Mouse (Mus musculus): ENCODE data around the gene Gas8. TPM values are rescaled to one million over a fixed set of nuclear protein-coding genes. Genes with fewer than 3 reads are reported as not detected.
"Not testable (repeated sequence)": the region's sequence is repeated elsewhere in the genome, so short reads cannot be mapped to it uniquely, and the experiment has no call there.

The Gas8 gene
- polyA plus RNA-seq, 2 experiments from 2014 or later: 4.9 to 8.4 TPM

DNA sequence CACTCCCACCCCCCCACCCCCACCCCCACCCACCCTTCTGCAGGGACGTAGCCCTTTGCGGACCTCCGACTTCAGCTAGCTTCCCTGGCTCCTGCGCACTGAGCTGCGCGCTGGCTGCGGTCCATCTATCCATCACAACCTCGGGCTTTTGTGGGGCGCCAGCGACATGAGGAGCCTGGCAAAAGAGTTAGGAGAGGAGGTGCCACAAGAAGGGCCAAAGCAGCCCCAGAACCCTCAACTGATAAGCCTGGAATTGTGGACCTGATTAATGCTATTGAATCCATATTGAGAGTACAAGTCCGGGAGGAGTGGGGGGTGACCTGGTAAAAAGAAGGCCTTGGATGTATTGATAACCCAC lies 3.1 kb upstream of the Gas8 start:
- ATAC-seq: no peak

DNA sequence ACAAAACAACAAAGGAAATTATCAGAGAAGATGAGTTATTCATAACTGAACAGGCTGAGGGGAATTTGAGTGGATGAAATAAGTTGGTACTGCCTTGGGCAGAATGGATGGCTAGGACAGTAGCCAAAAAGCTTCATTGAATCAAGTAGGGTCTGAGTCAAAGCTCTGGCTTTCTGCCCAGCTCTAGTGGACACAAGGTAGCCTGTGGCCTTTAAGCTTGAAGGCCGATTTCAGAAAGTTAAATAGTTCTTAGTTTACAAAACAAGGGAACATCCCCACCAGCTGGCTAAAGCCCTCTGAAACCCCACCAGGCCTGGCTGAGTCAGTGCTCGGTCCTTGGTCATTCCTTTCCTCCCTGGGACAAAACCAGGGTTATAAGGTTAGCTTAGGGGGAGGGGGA lies 2.0 kb upstream of the Gas8 start:
- ATAC-seq: no peak

DNA sequence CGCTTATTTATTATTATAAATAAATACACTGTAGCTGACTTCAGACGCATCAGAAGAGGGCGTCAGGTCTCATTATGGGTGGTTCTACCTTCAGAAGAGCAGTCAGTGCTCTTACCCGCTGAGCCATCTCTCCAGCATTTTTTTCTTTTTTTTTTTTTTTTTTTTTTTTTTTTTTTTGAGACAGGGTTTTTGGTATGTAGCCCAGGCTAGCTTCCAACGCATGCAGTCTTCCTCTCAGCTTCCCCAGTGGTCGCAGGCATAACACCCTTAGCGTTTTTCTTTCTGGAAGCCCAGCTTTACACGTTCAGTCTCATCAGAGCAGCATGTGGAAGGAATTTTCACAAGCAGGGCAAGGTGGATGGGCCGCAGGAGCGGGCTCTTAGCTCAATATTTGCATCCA lies 462 bp upstream of the Gas8 start:
- no peak for ATAC-seq

DNA sequence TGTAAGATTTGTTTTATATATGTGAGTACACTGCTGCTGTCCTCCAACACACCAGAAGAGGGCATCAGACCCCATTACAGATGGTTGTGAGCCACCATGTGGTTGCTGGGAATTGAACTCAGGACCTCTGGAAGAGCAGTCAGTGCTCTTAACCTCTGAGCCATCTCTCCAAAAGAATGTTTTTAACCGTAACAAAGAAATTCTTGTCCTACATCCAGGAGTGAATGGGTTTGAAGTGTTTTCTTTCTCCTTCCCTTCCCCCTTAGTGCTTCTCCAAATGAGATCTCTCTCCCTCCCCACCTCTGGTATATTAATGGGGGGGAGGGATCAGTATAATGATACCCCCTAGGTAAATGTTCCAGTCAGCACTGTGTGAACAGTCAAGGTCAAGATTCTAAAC lies 1.4 kb downstream of the Gas8 start:
- not testable (repeated sequence) for ATAC-seq

DNA sequence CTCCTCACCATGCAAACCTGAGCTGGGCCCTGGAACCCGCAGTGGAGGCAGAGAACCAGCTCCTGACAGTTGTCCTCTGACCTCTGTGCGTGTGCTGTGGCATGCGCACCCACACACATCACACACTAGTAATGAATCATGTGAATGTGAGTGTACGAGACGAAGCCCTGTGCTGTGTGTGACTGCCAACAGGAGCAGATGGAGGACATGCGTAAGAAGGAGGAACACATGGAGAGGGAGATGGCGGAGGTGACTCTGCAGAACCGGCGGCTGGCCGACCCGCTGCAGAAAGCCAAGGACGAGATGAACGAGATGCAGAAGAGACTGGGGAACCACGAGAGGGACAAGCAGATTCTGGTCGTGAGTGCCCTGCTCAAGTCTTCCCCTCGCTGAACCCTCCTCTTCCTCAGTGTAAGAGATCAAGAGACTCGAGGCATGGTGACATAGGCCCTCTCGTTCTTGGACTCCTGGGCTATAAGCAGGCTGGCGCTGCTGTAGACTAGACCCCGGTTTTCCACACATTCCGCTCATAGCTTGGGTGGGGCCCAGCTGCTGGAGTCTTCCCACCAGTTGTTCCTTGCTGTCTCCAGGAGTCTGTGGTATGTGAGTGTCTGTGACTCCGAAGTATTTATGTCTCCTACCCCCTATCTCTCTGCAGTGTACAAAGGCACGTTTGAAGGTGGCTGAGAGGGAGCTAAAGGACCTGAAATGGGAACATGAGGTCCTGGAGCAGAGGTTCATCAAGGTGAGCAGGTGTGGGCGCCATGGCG lies 9.3 kb downstream of the Gas8 start:
- no peak for ATAC-seq

DNA sequence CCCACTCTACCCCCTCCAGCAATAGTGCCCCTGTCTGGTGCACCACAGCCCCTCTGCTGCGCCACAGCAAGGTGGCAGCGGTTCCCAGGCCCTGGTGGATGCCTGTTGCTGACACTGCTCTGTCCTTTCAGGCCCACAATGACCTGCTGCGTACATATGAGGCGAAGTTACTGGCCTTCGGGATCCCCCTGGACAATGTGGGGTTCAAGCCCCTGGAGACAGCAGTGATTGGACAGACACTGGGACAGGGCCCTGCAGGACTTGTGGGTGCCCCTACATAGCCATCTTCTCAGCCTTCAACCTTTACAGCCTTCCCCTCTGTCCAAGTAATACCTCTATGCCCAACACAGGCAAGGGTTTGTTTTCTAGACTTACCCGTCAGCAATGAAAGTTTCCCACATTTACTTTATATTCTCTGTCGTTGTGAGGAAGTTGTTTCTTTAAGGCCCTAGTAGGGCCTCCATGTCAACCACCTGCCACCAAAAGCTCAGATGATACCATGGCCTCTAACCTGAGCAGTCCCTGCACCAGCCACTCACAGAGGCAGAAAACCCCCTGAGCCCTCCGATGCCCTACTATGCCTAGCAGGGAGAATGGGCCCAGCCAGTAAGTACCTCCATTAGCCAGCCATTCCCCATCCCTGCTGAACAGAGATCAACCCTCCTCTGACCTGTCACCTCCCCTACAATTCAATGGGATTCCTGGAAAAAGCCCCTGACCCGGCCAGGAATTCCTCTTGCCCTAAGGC lies 17.8 kb downstream of the Gas8 start:
- no peak for ATAC-seq

DNA sequence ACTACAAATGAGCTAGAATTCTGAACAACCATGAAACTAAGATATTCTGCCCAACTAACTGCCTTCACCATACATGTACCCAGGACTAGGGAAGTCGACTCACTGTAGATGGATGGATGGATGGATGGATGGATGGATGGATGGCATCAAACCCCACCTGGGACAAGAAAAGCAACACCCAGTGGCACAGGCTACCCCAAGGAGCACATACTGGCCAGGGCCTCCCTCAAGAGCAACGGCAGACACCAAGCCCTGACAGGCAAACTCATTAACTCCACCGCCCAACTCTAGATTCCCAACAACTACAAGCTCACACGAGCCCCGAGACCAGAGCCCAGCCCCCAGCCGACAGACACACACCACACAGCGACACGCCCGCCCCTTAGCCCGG lies 18.4 kb downstream of the Gas8 start:
- no peak for ATAC-seq

DNA sequence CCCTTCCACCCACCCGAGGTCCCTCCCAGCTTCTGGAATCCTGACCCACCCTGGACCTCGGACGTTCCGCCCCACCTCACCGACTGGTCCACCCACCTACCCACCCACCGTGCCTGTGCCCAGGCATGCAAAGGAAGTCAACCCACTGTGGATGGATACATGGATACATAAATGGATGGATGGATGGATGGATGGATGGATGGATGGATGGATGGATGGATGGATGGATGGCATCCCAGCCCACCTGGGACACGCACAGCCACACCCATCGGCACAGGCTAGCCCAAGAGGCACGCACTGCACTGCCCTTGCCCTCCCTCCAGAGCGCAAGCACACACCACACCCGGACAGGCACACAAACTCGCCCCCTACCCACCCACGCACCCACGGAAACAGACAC lies 19.0 kb downstream of the Gas8 start:
- not testable (repeated sequence) for ATAC-seq

DNA sequence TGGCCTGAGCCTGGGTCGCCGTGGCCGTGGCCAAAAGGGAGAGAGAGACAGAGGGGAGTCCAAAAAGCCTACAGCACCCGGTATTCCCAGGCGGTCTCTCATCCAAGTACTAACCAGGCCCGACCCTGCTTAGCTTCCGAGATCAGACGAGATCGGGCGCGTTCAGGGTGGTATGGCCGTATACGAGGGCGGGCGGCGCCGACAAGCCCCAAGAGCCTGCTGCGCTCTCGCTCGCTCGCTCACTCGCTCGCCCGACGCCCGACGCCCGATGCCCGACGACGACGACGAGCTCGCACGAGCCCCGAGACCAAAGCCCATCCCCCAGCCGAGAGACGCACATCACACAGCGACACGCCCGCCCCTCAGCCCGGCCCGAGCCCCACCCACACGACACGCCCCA lies 45.6 kb downstream of the Gas8 start:
- ATAC-seq: not testable (repeated sequence)

DNA sequence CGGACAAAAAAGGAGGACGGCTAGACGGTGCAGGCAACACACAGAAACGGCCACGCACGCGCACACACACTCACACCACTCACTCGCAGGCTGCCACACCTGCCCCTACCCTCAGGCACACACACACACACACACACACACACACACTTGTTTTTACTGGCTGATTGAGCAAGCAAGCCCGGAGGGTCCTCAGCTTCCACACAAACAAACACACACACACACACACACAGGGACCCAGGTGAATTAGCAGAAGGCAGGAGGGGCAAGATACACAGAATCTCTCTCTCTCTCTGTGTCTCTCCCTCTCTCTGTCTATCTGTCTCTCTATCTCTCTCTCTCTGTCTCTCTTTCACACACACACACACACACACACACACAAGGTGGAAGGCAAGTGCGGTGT lies 56.8 kb downstream of the Gas8 start:
- not testable (repeated sequence) for ATAC-seq

Other genes starting within 250 kb of the Gas8 start
- gene Fanca, start 200.3 kb upstream of the Gas8 start, polyA plus RNA-seq (2017; shearing (Covaris generic)): 1 to 10 TPM; 4.2 to 5.3 TPM
- not detected for gene Spire2, start 186.1 kb upstream of the Gas8 start, polyA plus RNA-seq (2017; shearing (Covaris generic))
- 10 to 100 TPM; 84.9 to 92.3 TPM for gene Tcf25, start 145.1 kb upstream of the Gas8 start, polyA plus RNA-seq (2017; shearing (Covaris generic))
- gene Mc1r, start 111.7 kb upstream of the Gas8 start, polyA plus RNA-seq (2017; shearing (Covaris generic)): not detected
- gene Tubb3, start 107.4 kb upstream of the Gas8 start, polyA plus RNA-seq (2017; shearing (Covaris generic)): under 1 TPM; 0.53 to 0.68 TPM
- gene Def8, start 95.3 kb upstream of the Gas8 start, polyA plus RNA-seq (2017; shearing (Covaris generic)): 10 to 100 TPM in 1 of 2 experiments, 1 to 10 TPM in 1; 5.6 to 11.1 TPM
- gene Afg3l1, start 40.9 kb upstream of the Gas8 start, polyA plus RNA-seq (2017; shearing (Covaris generic)): 10 to 100 TPM; 31.5 to 36.9 TPM
- under 1 TPM in 1 of 2 experiments, not detected in 1; 0.46 TPM for gene Dbndd1, start 3.4 kb upstream of the Gas8 start, polyA plus RNA-seq (2017; shearing (Covaris generic))
- not detected for gene Rhou, start 135.1 kb downstream of the Gas8 start, polyA plus RNA-seq (2017; shearing (Covaris generic))

Measured in activated CD4-positive, CD25-positive, alpha-beta regulatory T cell, adult 4 months (primary cell).